Mouse (Mus musculus): ENCODE results near the gene Clec9a. TPM values are rescaled to one million over a fixed set of nuclear protein-coding genes. Genes with fewer than 3 reads are reported as not detected.

The Clec9a gene
- polyA plus RNA-seq, 1 experiment from 2014 or later, result not detected

DNA sequence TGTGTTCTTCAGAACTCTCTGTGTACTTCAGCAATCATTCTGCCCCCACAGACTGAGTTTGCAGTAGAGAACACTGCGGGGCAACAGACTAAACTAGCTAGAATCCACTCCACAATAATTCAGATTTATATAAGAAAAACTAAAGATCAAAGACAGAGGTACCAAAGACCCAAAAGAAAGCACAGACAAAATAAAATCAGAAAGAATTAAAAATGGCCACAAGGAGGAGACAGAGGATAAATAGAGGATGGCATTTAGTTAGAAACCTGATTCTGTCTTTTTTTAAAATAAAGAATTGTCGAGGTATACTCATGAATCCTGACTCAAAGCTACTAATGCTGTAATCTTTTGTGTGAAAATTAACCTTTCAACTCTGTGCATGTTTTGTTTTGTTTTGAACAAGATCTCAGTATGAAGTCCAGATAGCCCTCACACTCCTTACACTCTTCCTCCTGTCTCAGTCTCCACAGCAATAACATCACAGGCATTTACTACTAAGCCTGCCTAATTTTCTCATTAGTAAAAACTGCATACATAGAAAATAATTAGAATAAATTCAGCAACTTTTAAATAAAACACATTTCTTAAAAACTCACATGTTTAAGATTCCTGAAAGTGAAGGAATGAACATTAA lies 15.5 kb upstream of the Clec9a start:
- H3K36me3 ChIP-seq, result no peaks in the 10 kb centered on the region
- H3K4me3 ChIP-seq (replicated peaks), result no peak overlapping the region
- H3K9ac ChIP-seq, result no peak overlapping the region
- H3K27me3 ChIP-seq, result no peaks in the 10 kb centered on the region
- WGBS, result 25% methylated on average over 2 of the region's 2 CpGs
- no peaks in the 10 kb centered on the region for H3K9me3 ChIP-seq (replicated peaks)
- no peak overlapping the region for H3K4me2 ChIP-seq (replicated peaks)
- ATAC-seq (ENCODE audit: insufficient number of reproducible peaks, low FRiP score, low TSS enrichment, low read depth), result no peak
- no peaks in the 10 kb centered on the region for H3K4me1 ChIP-seq
- no peak overlapping the region for H3K27ac ChIP-seq (replicated peaks)

DNA sequence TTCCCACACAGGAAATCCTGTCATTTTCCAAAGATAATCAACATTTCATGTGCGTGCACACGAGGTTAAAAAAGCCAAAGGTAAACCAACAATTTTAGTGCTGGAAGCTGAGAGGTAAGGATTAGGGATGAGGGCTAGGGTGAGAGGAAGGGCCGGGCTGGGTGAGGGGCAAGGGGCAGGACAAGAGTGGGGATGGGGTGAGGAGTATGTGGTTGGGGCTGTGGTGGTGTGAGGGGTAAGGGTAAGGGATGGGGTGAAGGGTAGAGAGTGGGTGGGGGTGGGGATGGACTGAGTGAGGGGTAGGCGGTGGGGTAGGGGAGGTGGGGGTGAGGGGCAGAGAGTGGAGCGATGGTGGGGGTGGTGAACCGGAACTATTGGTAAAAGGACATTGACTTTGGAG lies 14.9 kb upstream of the Clec9a start:
- no peak overlapping the region for H3K4me2 ChIP-seq (replicated peaks)
- WGBS, result 65% methylated on average over 6 of the region's 6 CpGs

DNA sequence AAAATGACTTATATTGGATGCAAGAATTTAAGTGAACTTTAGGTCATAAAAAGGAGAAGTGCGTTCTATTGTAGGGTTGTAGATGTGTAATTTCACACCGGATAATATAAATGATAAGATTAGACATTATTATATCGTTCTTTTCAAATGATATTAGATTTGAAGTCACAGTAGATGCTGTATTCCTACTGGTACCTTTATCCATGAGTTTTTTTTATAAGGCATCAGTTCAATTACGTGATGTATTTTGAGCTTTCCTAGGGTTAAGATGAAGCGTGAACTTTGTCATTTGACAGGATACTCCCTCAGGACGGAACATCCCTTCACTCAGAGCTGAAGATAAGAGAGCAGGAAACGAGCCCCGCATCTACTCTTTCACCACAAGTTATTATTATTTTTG lies 11.7 kb upstream of the Clec9a start, which contains the start of gene Clec1b:
Clec1b (plus strand) TSS at position 301 of the 400 bp plus-strand sequence.
- 74% methylated on average over 8 of the region's 8 CpGs for WGBS
- no peak within 1 kb of the TSS for H3K4me3 ChIP-seq (replicated peaks)
- no peak within 1 kb of the TSS for H3K27ac ChIP-seq (replicated peaks)
- no peaks in the 10 kb centered on the region for H3K4me1 ChIP-seq
- H3K4me2 ChIP-seq (replicated peaks), result no peak within 1 kb of the TSS
- H3K27me3 ChIP-seq, result no peaks in the 10 kb centered on the region
- no peak within 1 kb of the TSS for H3K9ac ChIP-seq
- H3K36me3 ChIP-seq, result no peaks in the 10 kb centered on the region
- no peak for ATAC-seq (ENCODE audit: insufficient number of reproducible peaks, low FRiP score, low TSS enrichment, low read depth)
- H3K9me3 ChIP-seq (replicated peaks), result no peaks in the 10 kb centered on the region

More for the DNA sequence above, 14.9 kb upstream of the Clec9a start:
- Histone ChIP-seq H3K4me3 (replicated peaks) (no peak overlapping the region), H3K27me3 (no peaks in the 10 kb centered on the region), H3K4me1 (no peaks in the 10 kb centered on the region), H3K9me3 (replicated peaks) (no peaks in the 10 kb centered on the region), H3K9ac (no peak overlapping the region), H3K36me3 (no peaks in the 10 kb centered on the region), H3K27ac (replicated peaks) (no peak overlapping the region)
- no peak for ATAC-seq (ENCODE audit: insufficient number of reproducible peaks, low FRiP score, low TSS enrichment, low read depth)

GRCm38 (mm10) chr6:129399945-129400344 lies 8.7 kb upstream of the Clec9a start:
- H3K27me3 ChIP-seq, result no peaks in the 10 kb centered on the region
- 52% methylated on average over 6 of the region's 6 CpGs for WGBS
- no peak overlapping the region for H3K27ac ChIP-seq (replicated peaks)
- no peak for ATAC-seq (ENCODE audit: insufficient number of reproducible peaks, low FRiP score, low TSS enrichment, low read depth)
- no peak overlapping the region for H3K4me2 ChIP-seq (replicated peaks)
- H3K4me1 ChIP-seq, result no peaks in the 10 kb centered on the region
- no peak overlapping the region for H3K4me3 ChIP-seq (replicated peaks)
- no peaks in the 10 kb centered on the region for H3K36me3 ChIP-seq
- H3K9me3 ChIP-seq (replicated peaks), result no peaks in the 10 kb centered on the region
- no peak overlapping the region for H3K9ac ChIP-seq

GRCm38 (mm10) chr6:129402404-129402803 lies 6.3 kb upstream of the Clec9a start:
- no peak for ATAC-seq (ENCODE audit: insufficient number of reproducible peaks, low FRiP score, low TSS enrichment, low read depth)
- H3K9ac ChIP-seq, result no peak overlapping the region
- no peaks in the 10 kb centered on the region for H3K36me3 ChIP-seq
- 89% methylated on average over 2 of the region's 2 CpGs for WGBS
- no peak overlapping the region for H3K4me3 ChIP-seq (replicated peaks)
- no peak overlapping the region for H3K27ac ChIP-seq (replicated peaks)
- H3K4me2 ChIP-seq (replicated peaks), result no peak overlapping the region
- H3K27me3 ChIP-seq, result no peaks in the 10 kb centered on the region
- no peaks in the 10 kb centered on the region for H3K4me1 ChIP-seq
- no peaks in the 10 kb centered on the region for H3K9me3 ChIP-seq (replicated peaks)

GRCm38 (mm10) chr6:129403391-129403790 lies 5.3 kb upstream of the Clec9a start:
- no peaks in the 10 kb centered on the region for H3K36me3 ChIP-seq
- H3K4me3 ChIP-seq (replicated peaks), result no peak overlapping the region
- no peaks in the 10 kb centered on the region for H3K9me3 ChIP-seq (replicated peaks)
- no peak overlapping the region for H3K9ac ChIP-seq
- WGBS, result 79% methylated on average over 6 of the region's 6 CpGs
- ATAC-seq (ENCODE audit: insufficient number of reproducible peaks, low FRiP score, low TSS enrichment, low read depth), result no peak
- H3K4me1 ChIP-seq, result no peaks in the 10 kb centered on the region
- H3K27me3 ChIP-seq, result no peaks in the 10 kb centered on the region
- H3K4me2 ChIP-seq (replicated peaks), result no peak overlapping the region
- H3K27ac ChIP-seq (replicated peaks), result no peak overlapping the region

GRCm38 (mm10) chr6:129405999-129406398 lies 2.7 kb upstream of the Clec9a start:
- Histone ChIP-seq H3K4me1 (no peaks in the 10 kb centered on the region), H3K27me3 (no peaks in the 10 kb centered on the region), H3K27ac (replicated peaks) (no peak overlapping the region), H3K9me3 (replicated peaks) (no peaks in the 10 kb centered on the region), H3K4me2 (replicated peaks) (no peak overlapping the region), H3K4me3 (replicated peaks) (no peak overlapping the region), H3K9ac (no peak overlapping the region), H3K36me3 (no peaks in the 10 kb centered on the region)
- ATAC-seq (ENCODE audit: insufficient number of reproducible peaks, low FRiP score, low TSS enrichment, low read depth), result no peak

DNA sequence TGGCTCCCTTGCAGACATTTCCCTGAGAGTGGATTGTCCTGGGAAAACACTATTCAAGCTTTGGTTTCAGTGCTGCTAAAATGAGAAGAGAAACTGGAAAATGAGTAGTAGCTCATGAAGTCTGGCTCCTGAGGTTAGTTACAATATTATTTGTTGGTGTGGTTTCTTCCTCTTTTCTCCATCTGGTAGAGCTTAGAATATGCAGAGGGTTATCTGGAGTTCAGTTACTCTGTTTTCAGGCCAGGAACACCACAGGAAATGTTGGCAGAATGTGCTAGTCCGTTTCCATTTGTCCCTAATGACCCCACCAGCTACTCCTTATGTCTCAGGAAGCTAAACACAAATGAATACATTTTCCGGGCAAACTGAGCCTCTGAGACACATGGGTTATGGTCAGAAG lies 1.3 kb upstream of the Clec9a start:
- no peaks in the 10 kb centered on the region for H3K4me1 ChIP-seq
- WGBS, result 27% methylated on average over 2 of the region's 2 CpGs
- ATAC-seq (ENCODE audit: insufficient number of reproducible peaks, low FRiP score, low TSS enrichment, low read depth), result no peak
- no peaks in the 10 kb centered on the region for H3K36me3 ChIP-seq
- no peaks in the 10 kb centered on the region for H3K9me3 ChIP-seq (replicated peaks)
- H3K27me3 ChIP-seq, result no peaks in the 10 kb centered on the region
- no peak overlapping the region for H3K27ac ChIP-seq (replicated peaks)
- no peak overlapping the region for H3K4me2 ChIP-seq (replicated peaks)
- H3K4me3 ChIP-seq (replicated peaks), result no peak overlapping the region
- no peak overlapping the region for H3K9ac ChIP-seq

DNA sequence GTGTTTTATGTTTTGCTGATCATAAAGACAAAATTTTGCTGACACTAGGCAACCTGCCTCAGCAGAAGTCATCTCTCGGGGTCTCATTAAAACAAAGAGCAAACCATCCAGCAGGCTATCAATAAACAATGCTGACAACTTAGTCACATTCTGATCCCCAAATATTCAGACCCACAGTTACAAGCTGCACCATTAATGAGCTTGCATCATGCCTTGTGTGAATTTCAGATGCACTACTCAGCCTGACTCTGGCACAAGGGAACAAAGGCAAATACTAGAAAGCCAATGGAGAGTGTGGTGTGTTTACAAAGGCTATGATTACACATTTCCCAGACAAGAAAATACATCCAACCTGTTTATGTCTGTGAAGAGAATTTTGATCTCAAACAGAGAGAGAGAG lies 5.5 kb downstream of the Clec9a start:
- Histone ChIP-seq H3K36me3 (no peaks in the 10 kb centered on the region), H3K9me3 (replicated peaks) (no peaks in the 10 kb centered on the region), H3K4me1 (no peaks in the 10 kb centered on the region), H3K27me3 (no peaks in the 10 kb centered on the region), H3K9ac (no peak overlapping the region), H3K4me3 (replicated peaks) (no peak overlapping the region), H3K27ac (replicated peaks) (no peak overlapping the region), H3K4me2 (replicated peaks) (no peak overlapping the region)
- WGBS, result 83% methylated on average over 1 of the region's 1 CpGs
- no peak for ATAC-seq (ENCODE audit: insufficient number of reproducible peaks, low FRiP score, low TSS enrichment, low read depth)

DNA sequence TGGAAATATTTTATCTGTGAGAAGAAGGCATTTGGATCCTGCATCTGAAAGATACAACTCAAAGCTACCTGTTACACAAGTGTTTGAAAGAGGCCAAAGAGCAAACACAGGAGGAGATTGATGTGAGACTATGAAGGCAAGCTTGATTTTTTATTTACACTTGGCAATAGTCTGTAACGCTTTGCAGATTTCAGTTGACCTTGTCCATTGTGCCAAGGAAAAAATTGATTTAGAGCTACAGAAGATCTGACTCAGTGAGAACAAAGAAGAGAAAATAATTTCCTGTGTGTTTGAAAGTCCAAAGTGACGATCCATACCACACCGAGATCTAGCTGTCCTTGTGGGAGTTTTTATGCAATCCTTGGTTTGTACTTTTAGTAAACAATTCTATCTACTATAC lies 13.6 kb downstream of the Clec9a start:
- no peaks in the 10 kb centered on the region for H3K4me1 ChIP-seq
- no peak overlapping the region for H3K27ac ChIP-seq (replicated peaks)
- no peak for ATAC-seq (ENCODE audit: insufficient number of reproducible peaks, low FRiP score, low TSS enrichment, low read depth)
- H3K36me3 ChIP-seq, result no peaks in the 10 kb centered on the region
- H3K9me3 ChIP-seq (replicated peaks), result no peaks in the 10 kb centered on the region
- no peak overlapping the region for H3K9ac ChIP-seq
- H3K27me3 ChIP-seq, result no peaks in the 10 kb centered on the region
- H3K4me3 ChIP-seq (replicated peaks), result no peak overlapping the region
- H3K4me2 ChIP-seq (replicated peaks), result no peak overlapping the region
- WGBS, result 82% methylated on average over 3 of the region's 3 CpGs

DNA sequence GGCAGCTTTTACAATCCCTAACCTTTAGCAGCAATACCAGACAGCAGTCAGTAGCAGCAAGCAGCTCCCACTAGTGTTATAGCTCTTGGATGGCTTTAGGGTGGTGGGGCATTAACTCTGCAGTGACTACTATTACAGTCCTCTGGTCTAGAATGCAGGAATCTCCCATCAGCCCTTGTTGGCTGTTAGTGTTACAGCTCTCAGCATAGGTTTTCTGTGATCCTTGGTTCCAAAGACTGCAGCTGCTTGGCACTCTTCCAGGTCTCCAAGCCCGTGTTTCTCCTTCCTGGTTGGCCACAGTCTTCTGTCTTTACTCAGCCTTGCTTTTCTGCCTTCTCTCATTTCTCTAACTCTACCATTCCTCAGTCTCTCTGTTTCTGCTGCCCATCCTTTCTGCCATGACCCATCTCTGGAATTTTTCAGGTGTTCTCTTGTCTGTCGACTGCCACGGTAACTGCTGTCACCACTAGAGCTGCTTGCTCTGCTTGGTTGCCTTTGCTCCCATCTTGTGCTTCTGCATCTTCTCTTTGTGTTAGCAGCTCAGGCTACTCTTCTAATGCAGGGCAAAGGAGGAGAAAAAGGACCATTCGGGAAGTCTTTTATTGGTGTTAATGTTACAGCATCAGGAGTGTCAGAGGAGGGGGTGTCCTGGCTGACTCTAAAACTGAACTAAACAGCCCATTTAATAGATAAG lies 14.5 kb downstream of the Clec9a start:
- no peaks in the 10 kb centered on the region for H3K4me1 ChIP-seq
- H3K4me2 ChIP-seq (replicated peaks), result no peak overlapping the region
- no peak overlapping the region for H3K9ac ChIP-seq
- WGBS, result 59% methylated on average over 4 of the region's 4 CpGs
- no peaks in the 10 kb centered on the region for H3K36me3 ChIP-seq
- H3K9me3 ChIP-seq (replicated peaks), result no peaks in the 10 kb centered on the region
- peak; percentile 47; the same call in 1 of the 2 replicates for ATAC-seq (ENCODE audit: insufficient number of reproducible peaks, low FRiP score, low TSS enrichment, low read depth)
- no peak overlapping the region for H3K4me3 ChIP-seq (replicated peaks)
- no peaks in the 10 kb centered on the region for H3K27me3 ChIP-seq
- 0 out of 2 replicates have a peak overlapping the region, but pooled peaks have one; percentile 22 for H3K27ac ChIP-seq (replicated peaks)

- no peak overlapping the region for H3K4me3 ChIP-seq (replicated peaks)
- no peaks in the 10 kb centered on the region for H3K36me3 ChIP-seq
- no peaks in the 10 kb centered on the region for H3K27me3 ChIP-seq
- H3K27ac ChIP-seq (replicated peaks), result no peak overlapping the region
- ATAC-seq (ENCODE audit: insufficient number of reproducible peaks, low FRiP score, low TSS enrichment, low read depth), result peak; percentile 67; the same call in 1 of the 2 replicates
- H3K4me2 ChIP-seq (replicated peaks), result no peak overlapping the region
- H3K9ac ChIP-seq, result no peak overlapping the region
- H3K9me3 ChIP-seq (replicated peaks), result no peaks in the 10 kb centered on the region
- H3K4me1 ChIP-seq, result no peaks in the 10 kb centered on the region
- WGBS, result 15% methylated on average over 1 of the region's 1 CpGs
Observed at GRCm38 (mm10) chr6:129423734-129424072, 15.0 kb downstream of the Clec9a start.

Data from embryonic facial prominence, embryonic 15.5 days (tissue).